ENCODE assay signal across 7 mouse cellular contexts in genomic region chr2:73484561-73485235, GRCm38 (mm10). TPM values are rescaled to one million over a fixed set of nuclear protein-coding genes. Genes with fewer than 3 reads are reported as not detected.
A peak's percentile ranks its signal among the peaks of the same experiment; 100 is the strongest.
DNase-seq lines count a peak whose midpoint lies in the region; ATAC-seq lines count a peak whose summit lies in the region.

No protein-coding gene starts in this region.

- no peak overlapping the region for H3K9ac ChIP-seq in midbrain, embryonic 13.5 days (replicated peaks)
- peak overlapping the region; percentile 62 for H3K9ac ChIP-seq in embryonic facial prominence, embryonic 13.5 days
- peak overlapping the region; percentile 50 for H3K9ac ChIP-seq in stomach, embryonic 16.5 days (ENCODE audit: low read length)

- H3K4me3 ChIP-seq in midbrain, embryonic 10.5 days, result no peak overlapping the region
- H3K4me3 ChIP-seq in midbrain, embryonic 13.5 days (replicated peaks), result no peak overlapping the region
- H3K4me3 ChIP-seq in embryonic facial prominence, embryonic 13.5 days, result peak overlapping the region; percentile 25
- H3K4me3 ChIP-seq in limb, embryonic 10.5 days, result 0 out of 2 replicates have a peak overlapping the region, but pooled peaks have one; percentile 6
- H3K4me3 ChIP-seq in stomach, embryonic 16.5 days (replicated peaks; ENCODE audit: low read length), result peak overlapping the region; percentile 9

- peaks cover 6% of the 10 kb centered on the region; the same call in 1 of the 2 replicates for H3K36me3 ChIP-seq in midbrain, embryonic 10.5 days
- no peaks in the 10 kb centered on the region for H3K36me3 ChIP-seq in midbrain, embryonic 13.5 days
- peaks cover 18% of the 10 kb centered on the region for H3K36me3 ChIP-seq in embryonic facial prominence, embryonic 13.5 days
- H3K36me3 ChIP-seq in limb, embryonic 10.5 days, result peaks cover 24% of the 10 kb centered on the region
- no peaks in the 10 kb centered on the region for H3K36me3 ChIP-seq in stomach, embryonic 16.5 days (ENCODE audit: control insufficient read depth, insufficient read depth, low read length)

- no peak for ATAC-seq in midbrain, embryonic 13.5 days
- ATAC-seq in embryonic facial prominence, embryonic 13.5 days (ENCODE audit: insufficient number of reproducible peaks, insufficient read depth, low FRiP score, low TSS enrichment, low read depth), result no peak; the same call in 1 of the 2 replicates
- ATAC-seq in stomach, embryonic 16.5 days (ENCODE audit: insufficient read depth, low FRiP score), result peak; percentile 10; the same call in 1 of the 2 replicates

- peak overlapping the region; percentile 73 for H3K27ac ChIP-seq in midbrain, embryonic 10.5 days (replicated peaks)
- no peak overlapping the region for H3K27ac ChIP-seq in midbrain, embryonic 13.5 days
- H3K27ac ChIP-seq in embryonic facial prominence, embryonic 13.5 days, result peak overlapping the region; percentile 99
- H3K27ac ChIP-seq in limb, embryonic 10.5 days, result peak overlapping the region; percentile 78
- H3K27ac ChIP-seq in stomach, embryonic 16.5 days (ENCODE audit: low read length), result peak overlapping the region; percentile 85

- no peaks in the 10 kb centered on the region for H3K9me3 ChIP-seq in midbrain, embryonic 10.5 days (replicated peaks)
- H3K9me3 ChIP-seq in midbrain, embryonic 13.5 days, result no peaks in the 10 kb centered on the region
- no peaks in the 10 kb centered on the region for H3K9me3 ChIP-seq in embryonic facial prominence, embryonic 13.5 days
- H3K9me3 ChIP-seq in limb, embryonic 10.5 days (replicated peaks), result no peaks in the 10 kb centered on the region
- H3K9me3 ChIP-seq in stomach, embryonic 16.5 days (replicated peaks; ENCODE audit: control insufficient read depth, low read length), result no peaks in the 10 kb centered on the region

- H3K4me2 ChIP-seq in midbrain, embryonic 13.5 days (replicated peaks), result no peak overlapping the region
- peak overlapping the region; percentile 56 for H3K4me2 ChIP-seq in embryonic facial prominence, embryonic 13.5 days
- H3K4me2 ChIP-seq in stomach, embryonic 16.5 days (ENCODE audit: low read depth, low read length), result peak overlapping the region; percentile 42

- no peaks in the 10 kb centered on the region for H3K27me3 ChIP-seq in midbrain, embryonic 10.5 days (ENCODE audit: low read depth, poor library complexity, severe bottlenecking)
- H3K27me3 ChIP-seq in midbrain, embryonic 13.5 days, result no peaks in the 10 kb centered on the region
- no peaks in the 10 kb centered on the region for H3K27me3 ChIP-seq in embryonic facial prominence, embryonic 13.5 days
- no peaks in the 10 kb centered on the region for H3K27me3 ChIP-seq in limb, embryonic 10.5 days (ENCODE audit: low read depth, poor library complexity, severe bottlenecking)
- H3K27me3 ChIP-seq in stomach, embryonic 16.5 days (ENCODE audit: control insufficient read depth, insufficient read depth, low read length), result no peaks in the 10 kb centered on the region

- WGBS in midbrain, embryonic 10.5 days, result 56% methylated on average over 15 of the region's 15 CpGs
- 52% methylated on average over 15 of the region's 15 CpGs for WGBS in midbrain, embryonic 13.5 days
- WGBS in embryonic facial prominence, embryonic 13.5 days, result 11% methylated on average over 15 of the region's 15 CpGs
- 51% methylated on average over 15 of the region's 15 CpGs for WGBS in limb, embryonic 10.5 days
- WGBS in stomach, embryonic 16.5 days, result 30% methylated on average over 15 of the region's 15 CpGs

- peaks cover 30% of the 10 kb centered on the region for H3K4me1 ChIP-seq in midbrain, embryonic 10.5 days
- H3K4me1 ChIP-seq in midbrain, embryonic 13.5 days (replicated peaks), result peaks cover 13% of the 10 kb centered on the region
- peaks cover 71% of the 10 kb centered on the region for H3K4me1 ChIP-seq in embryonic facial prominence, embryonic 13.5 days
- peaks cover 63% of the 10 kb centered on the region for H3K4me1 ChIP-seq in limb, embryonic 10.5 days
- peaks cover 17% of the 10 kb centered on the region for H3K4me1 ChIP-seq in stomach, embryonic 16.5 days (ENCODE audit: control insufficient read depth, insufficient read depth, low read length)

- DNase-seq in midbrain, embryonic 10.5 days (ENCODE audit: low spot score), result no peak
- DNase-seq in limb, embryonic 10.5 days (ENCODE audit: low spot score), result no peak
- DNase-seq in B cell, adult 2 months, result no peak
- DNase-seq in right cerebral cortex, postnatal 14 days, result no peak

RNA-seq across cellular contexts. Expression of gene Wipf1, which starts 44.8 kb away (rescaled TPM):
- polyA plus RNA-seq in midbrain, embryonic 10.5 days (2016; fragmentation: Nextera tagmentation; extraction: Ambion mirVana), result 7.4 and 7.6 TPM in 2 replicates
- 2.0 and 2.5 TPM in 2 replicates for polyA plus RNA-seq in midbrain, embryonic 13.5 days (2015; fragmentation: Nextera tagmentation; extraction: Ambion mirVana)
- 19.9 and 23.4 TPM in 2 replicates for polyA plus RNA-seq in embryonic facial prominence, embryonic 13.5 days (2015; fragmentation: Nextera tagmentation; extraction: Ambion mirVana)
- 13.3 and 14.2 TPM in 2 replicates for polyA plus RNA-seq in limb, embryonic 10.5 days (2016; fragmentation: Nextera tagmentation; extraction: Ambion mirVana)
- 5.6 and 7.0 TPM in 2 replicates for polyA plus RNA-seq in stomach, embryonic 16.5 days (2015; fragmentation: Nextera tagmentation; extraction: Ambion mirVana)

Comparison
In these comparisons a context has a peak if more than half of its experiments do, and no peak if none do; other contexts are left out.
1. H3K4me3 ChIP-seq: peak in embryonic facial prominence, embryonic 13.5 days (single experiment), limb, embryonic 10.5 days (single experiment) and stomach, embryonic 16.5 days (single experiment); none in midbrain, embryonic 10.5 days (single experiment) and midbrain, embryonic 13.5 days (single experiment).